Mouse (Mus musculus): ENCODE measurements at regions not wholly inside any gene's neighbourhood (a gene's known extent, or its start where the extent isn't known, plus 50 kb on each side); places are given as distances from the start of the nearest gene placed in this dataset.

GRCm38 (mm10) chr13:44195365-44195764, 410.8 kb downstream of the Cd83 start:
- DNase-seq = no peak

DNA sequence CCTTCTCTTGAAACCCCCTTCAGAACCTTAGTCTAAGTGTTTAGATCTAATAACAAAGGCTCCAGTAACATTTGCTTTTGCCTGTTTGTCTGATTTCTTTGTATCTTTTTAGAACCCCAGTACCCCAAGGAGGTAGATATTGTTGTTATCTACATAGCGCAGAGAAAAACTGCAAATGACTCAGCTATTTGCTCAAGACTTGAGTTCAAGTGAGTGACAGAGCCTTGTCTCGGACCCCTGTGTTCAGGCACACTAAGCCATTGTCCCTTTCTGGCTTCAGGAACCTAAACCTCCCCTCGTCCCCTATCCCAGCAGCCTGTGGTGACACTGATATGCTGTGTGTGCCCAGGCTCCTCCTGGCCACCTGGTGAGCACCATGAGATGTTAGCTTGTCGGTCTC, 421.5 kb downstream of the Cd83 start:
- no peak for DNase-seq

GRCm38 (mm10) chr13:44206448-44206847, 421.9 kb downstream of the Cd83 start:
- DNase-seq = no peak

DNA sequence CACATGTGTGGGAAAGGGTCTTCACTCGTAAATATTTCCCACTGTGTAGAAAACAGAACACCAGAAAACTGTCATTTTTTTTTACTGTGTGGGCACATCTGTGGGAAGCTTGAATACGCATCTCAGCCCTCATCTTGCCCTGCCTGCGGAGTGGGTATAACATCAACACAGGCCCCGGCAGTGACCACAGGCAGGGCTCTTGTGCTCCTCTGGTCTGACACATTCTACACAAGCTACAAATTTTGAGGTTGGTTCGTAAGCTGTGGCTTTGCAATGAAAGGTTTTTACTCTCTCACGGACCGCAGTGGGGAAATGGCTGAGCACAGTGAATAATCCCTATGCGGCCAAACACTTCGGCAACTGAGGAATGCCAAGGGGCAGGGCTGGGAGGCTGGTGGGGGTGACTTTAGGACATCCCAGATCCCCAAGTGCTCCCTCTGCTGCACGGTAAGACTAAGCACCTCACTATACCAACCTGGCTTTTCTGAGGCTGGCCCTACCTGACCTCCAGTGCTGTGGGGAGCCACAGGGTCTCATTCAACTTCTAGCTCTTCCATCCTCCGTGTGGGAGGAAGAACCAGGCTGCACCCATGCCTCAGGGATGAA, 422.9 kb downstream of the Cd83 start:
- DNase-seq = no peak

GRCm38 (mm10) chr13:44209036-44209435, 424.5 kb downstream of the Cd83 start:
- DNase-seq = no peak

DNA sequence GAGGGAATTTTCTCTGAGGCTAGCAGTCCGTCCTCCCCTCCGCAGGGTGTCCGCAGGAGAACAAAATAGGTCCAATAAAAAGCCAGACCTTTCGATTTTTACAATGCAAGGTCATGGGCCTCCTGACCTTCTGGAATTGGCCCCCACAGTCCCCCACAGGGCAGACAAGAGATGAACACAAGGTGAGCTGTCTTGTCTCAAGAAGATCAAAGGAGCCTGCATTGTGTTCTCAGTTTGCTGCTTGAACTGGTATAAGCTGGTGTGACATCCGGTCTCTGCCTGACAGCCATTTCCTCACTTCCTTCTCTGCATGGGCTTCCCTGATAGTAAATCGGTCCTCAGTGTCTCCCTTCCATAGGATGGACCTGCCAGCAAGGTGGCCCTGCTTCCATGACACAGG, 425.5 kb downstream of the Cd83 start:
- DNase-seq = no peak

- no peak for DNase-seq
Observed at GRCm38 (mm10) chr13:44212356-44212755, 427.8 kb downstream of the Cd83 start.

GRCm38 (mm10) chr13:44212936-44213335, 428.4 kb downstream of the Cd83 start:
- no peak for DNase-seq

DNA sequence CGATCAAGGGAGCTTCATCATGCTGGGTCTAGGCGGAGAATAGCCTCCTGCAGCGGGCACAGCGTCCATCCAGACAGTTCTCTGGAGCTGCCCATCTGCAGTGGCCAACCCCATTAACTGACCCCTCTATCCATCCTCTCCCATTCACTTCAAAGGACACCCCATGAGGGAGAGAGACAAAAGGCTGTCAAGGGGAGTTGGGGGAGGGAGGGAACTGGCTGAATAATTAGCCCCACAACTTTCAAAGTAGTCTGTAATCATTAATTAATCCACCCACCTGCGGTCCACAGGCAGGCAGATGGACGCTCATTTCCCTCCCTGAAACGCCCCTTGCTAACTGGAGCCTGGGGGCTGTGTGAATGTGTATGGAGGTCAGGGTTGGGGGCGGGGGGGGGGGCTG, 433.7 kb downstream of the Cd83 start:
- DNase-seq = no peak

GRCm38 (mm10) chr13:44221721-44222120, 437.1 kb downstream of the Cd83 start:
- peak; percentile 28 for DNase-seq

- peak; percentile 44 for DNase-seq
Observed at GRCm38 (mm10) chr13:44222335-44222734, 437.8 kb downstream of the Cd83 start.

GRCm38 (mm10) chr13:44227706-44228459, 443.3 kb downstream of the Cd83 start:
- no peak for DNase-seq

GRCm38 (mm10) chr13:44228540-44229135, 444.1 kb downstream of the Cd83 start:
- DNase-seq = peak; percentile 26

DNA sequence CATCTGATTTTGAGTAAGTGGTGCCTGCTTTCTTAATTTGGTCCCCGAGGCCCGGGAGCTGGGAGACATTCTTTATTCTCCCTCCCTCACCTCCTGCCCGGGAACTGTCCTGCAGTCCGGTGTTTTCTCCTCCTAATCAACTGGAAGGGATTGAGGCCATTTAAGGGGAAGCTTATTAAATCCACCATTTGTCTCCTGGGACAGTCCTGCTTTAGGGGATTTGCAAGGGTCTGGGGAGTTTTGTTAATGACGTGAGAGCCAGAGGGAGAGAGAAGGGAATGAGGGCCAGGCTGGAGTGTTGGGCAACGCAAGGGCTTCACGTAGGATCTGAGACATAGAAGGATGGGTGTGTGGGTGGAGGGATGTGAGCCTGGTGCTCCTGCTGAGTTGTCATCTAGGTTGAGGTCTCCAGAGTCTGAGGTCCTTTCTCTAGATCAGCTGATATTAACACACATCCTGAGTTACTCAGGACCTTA, 444.6 kb downstream of the Cd83 start:
- DNase-seq = no peak

- DNase-seq = peak; percentile 54
Observed at GRCm38 (mm10) chr13:44231403-44231802, 446.8 kb downstream of the Cd83 start.

GRCm38 (mm10) chr13:44231868-44232715, 447.5 kb downstream of the Cd83 start:
- no peak for DNase-seq

- no peak for DNase-seq
Observed at GRCm38 (mm10) chr13:44232716-44233051, 448.1 kb downstream of the Cd83 start.

DNA sequence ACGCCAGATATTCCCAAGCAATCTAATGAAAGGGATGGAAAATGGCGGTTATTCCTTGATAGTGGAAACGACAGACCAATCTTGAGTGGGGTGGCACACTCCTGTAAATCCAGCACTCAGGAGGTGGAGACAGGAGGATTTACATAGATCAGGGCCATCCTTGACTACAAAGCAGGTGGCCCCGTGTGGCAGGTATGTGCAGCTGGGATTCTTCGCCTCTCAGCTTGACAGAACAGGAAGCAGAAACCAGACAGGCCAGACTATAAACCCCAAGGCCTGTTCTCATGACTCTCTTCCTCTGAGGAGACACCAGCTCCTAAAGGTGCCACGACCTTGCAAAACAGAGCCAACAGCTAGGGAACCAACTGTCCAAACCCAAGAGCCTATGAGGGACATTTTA, 449.7 kb downstream of the Cd83 start:
- DNase-seq = no peak

DNA sequence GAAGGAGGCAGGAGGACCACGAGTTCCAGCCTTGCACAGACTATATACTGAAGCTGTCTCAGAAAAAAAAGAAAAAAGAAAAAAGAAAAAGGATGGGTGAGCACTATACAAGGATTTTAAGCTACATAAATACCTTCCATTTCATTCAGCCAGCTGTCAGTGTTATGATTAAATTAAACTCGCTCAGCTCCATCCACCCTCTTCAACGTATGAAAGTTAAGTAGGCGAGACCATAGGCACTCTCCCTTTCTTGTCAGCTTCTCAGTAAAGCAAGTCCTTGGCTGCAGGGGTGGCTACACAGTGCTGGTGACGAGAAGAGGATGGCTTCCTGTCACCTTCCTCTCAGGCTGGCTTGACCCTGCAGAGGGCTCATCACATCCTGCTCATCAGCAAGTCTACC, 450.7 kb downstream of the Cd83 start:
- DNase-seq = no peak

DNA sequence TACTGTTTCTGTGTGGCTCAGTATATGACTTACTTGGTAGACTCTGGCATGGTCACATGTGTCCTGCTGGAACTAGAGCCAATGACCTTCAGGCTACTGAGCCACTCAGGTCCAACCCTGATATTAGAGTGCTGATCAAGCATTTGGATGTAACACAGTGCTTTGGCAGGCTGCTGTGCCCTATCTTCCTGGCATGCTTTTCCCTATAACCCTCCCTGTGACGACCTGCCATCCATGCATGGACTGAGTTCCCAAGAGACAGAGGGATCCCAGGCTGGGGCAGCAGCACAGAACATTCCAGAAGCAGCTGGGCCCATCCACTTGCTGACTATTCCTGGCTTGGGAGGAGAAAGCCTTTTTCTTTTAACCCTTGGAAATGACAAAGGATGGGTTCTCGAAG, 451.4 kb downstream of the Cd83 start:
- DNase-seq = no peak

DNA sequence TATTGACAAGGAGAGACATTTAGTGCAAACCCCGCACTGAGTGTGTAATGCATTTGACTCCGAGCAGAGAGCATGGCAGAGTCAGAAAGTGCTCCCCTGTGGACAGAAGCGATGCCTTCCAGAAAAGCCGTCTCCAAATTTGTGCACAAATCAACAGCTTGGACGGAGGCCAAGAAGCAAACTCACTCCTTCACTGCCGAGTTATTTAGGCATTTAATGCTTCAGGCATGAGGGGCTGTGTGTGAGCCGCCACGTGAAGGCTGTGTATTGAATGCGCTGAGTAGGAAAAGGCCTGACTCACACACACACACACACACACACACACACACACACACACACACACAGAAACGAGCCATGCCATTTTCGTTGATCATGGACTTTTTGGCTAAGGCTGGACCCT, 453.7 kb downstream of the Cd83 start:
- peak; percentile 50 for DNase-seq

- DNase-seq = no peak
Observed at GRCm38 (mm10) chr13:44243211-44243610, 458.6 kb downstream of the Cd83 start.

Data from gastrocnemius, postnatal 10 days (tissue).